Mouse (Mus musculus) embryonic facial prominence, embryonic 13.5 days (tissue): ENCODE measurements around the gene Maml3. TPM values are rescaled to one million over a fixed set of nuclear protein-coding genes. Genes with fewer than 3 reads are reported as not detected.

Experiments used
- ATAC-seq: fragments of 200-750 bp; cut with Nextera tagmentation; 2 replicates; pipeline ENCODE4 v1.8.0; 2017; ENCODE audit warnings: low read depth; ENCODE audit not compliant: insufficient number of reproducible peaks, insufficient read depth, low FRiP score, low TSS enrichment
- H3K27ac ChIP-seq: fragments of 300-500 bp; sonication (generic); 2 replicates; pipeline ENCODE4 v1.5.1; 2015; ENCODE audit warnings: moderate library complexity, mild to moderate bottlenecking, inconsistent platforms
- H3K27me3 ChIP-seq: fragments of 300-500 bp; sonication (generic); 2 replicates; pipeline ENCODE4 v1.6.1; 2015; ENCODE audit warnings: mild to moderate bottlenecking, inconsistent platforms
- H3K36me3 ChIP-seq: fragments of 300-500 bp; sonication (generic); 2 replicates; pipeline ENCODE4 v1.6.1; 2015; ENCODE audit warnings: mild to moderate bottlenecking, inconsistent platforms
- H3K4me1 ChIP-seq: fragments of 300-500 bp; sonication (generic); 2 replicates; pipeline ENCODE4 v1.6.1; 2015; ENCODE audit warnings: inconsistent platforms
- H3K4me2 ChIP-seq: fragments of 300-500 bp; sonication (generic); 2 replicates; pipeline ENCODE4 v1.6.1; 2015; ENCODE audit warnings: moderate library complexity, mild to moderate bottlenecking, inconsistent platforms
- H3K4me3 ChIP-seq: fragments of 300-500 bp; sonication (generic); 2 replicates; pipeline ENCODE4 v1.5.1; 2015; ENCODE audit warnings: mild to moderate bottlenecking, inconsistent platforms
- H3K9ac ChIP-seq: fragments of 300-500 bp; sonication (generic); 2 replicates; pipeline ENCODE4 v1.6.1; 2015; ENCODE audit warnings: mild to moderate bottlenecking, inconsistent platforms
- H3K9me3 ChIP-seq: fragments of 300-500 bp; sonication (generic); 2 replicates; pipeline ENCODE4 v1.6.1; 2016; ENCODE audit warnings: inconsistent platforms
- WGBS: fragments of 180-500 bp; shearing (Covaris S2); methylation state at CpG from one replicate; pipeline ENCODE4 v1.1.7; 2015; ENCODE audit warnings: mixed read lengths; 5-methylcytosine and 5-hydroxymethylcytosine counted together
- polyA plus RNA-seq: library from polyadenylated mRNA; unstranded; fragments of >200 nt; fragmentation: Nextera tagmentation; extraction: Ambion mirVana; gene quantifications from 2 replicates; pipeline ENCODE4 v1.2.1, GENCODE M21; 2015

The Maml3 gene
- polyA plus RNA-seq = 5.8 and 6.5 TPM in 2 replicates

DNA sequence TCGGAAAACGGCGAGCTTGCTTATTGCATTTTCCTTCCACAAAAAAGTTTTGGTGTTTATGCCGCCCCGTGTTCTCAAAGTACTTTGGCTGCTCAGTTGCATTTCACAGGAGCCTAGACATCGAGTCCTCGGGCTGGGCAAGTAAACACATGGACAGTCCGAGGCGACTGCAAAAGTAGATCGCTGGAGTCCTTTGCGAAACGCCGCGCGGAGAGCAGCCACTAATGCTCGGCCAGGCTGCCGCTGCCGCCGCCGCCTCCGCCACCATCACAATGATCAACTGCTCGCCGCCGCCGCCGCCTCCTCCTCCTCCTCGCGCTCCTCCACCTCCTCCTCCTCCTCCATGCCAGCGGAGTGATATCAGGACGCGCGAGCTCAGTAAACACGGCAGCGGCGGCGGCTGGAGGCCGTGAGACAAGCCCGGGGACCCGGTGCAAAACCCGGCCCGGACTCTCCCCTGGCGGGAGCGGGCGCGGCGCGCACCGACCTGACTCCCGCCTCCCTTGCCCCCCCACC is at the start of gene Maml3:
TSS of gene Maml3 (minus strand) at position 441 of the 516 bp plus-strand sequence.
- Histone ChIP-seq H3K9me3 (no peaks in the 10 kb centered on the region), H3K4me2 (peak within 1 kb of the TSS; percentile 91), H3K9ac (peak within 1 kb of the TSS; percentile 90), H3K36me3 (no peaks in the 10 kb centered on the region), H3K27ac (peak within 1 kb of the TSS; percentile 98), H3K4me3 (peak within 1 kb of the TSS; percentile 82), H3K4me1 (peaks cover 9% of the 10 kb centered on the region; the same call in 1 of the 2 replicates), H3K27me3 (no peaks in the 10 kb centered on the region)
- ATAC-seq = no peak
- WGBS = under 1% methylated on average over 44 of the region's 49 CpGs

DNA sequence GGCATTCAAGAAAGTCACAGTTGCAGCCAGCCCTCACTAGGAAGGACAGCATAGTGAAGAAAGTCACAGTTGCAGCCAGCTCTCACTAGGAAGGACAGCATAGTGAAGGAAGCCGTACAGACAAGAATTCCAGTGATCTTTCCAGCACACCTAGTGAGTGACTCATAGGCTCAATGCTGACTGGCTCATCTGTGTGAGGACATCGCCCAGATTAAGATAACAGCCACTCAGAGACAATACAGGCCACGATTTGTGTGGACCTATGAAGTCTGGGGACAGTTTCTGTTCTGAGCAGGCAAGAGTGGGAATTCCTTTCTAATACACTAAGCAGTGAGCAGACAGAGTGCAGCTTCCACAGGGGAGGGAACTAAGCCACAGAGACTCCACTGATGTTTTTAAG is 46.3 kb upstream of the Maml3 start:
- Histone ChIP-seq H3K27ac (no peak overlapping the region), H3K4me1 (no peaks in the 10 kb centered on the region), H3K9ac (no peak overlapping the region), H3K4me2 (no peak overlapping the region), H3K36me3 (no peaks in the 10 kb centered on the region), H3K27me3 (no peaks in the 10 kb centered on the region), H3K4me3 (no peak overlapping the region), H3K9me3 (0 out of 2 replicates have a peak, but pooled peaks cover 2% of the 10 kb centered on the region)
- WGBS = 60% methylated on average over 3 of the region's 3 CpGs
- no peak for ATAC-seq

DNA sequence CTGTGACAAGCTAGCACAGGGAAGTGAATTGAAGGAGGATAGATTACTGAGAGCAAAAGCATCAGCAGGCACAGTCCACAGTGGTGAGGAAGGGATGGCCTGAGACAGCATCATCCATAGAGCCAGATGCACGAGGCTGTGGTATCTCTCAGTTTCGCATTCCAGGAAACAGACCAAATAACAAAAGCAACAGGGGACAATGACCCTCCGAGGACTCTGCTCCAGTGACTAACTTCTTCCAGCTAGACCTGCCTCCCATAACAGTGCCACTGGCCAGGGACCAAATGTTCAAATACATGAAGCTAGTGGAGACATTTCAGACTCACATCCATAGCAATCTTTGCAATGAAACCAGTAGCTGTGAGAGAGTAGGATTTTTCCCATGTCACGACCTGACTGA is 43.4 kb upstream of the Maml3 start:
- Histone ChIP-seq H3K9ac (no peak overlapping the region), H3K4me3 (no peak overlapping the region), H3K27me3 (no peaks in the 10 kb centered on the region), H3K36me3 (no peaks in the 10 kb centered on the region), H3K4me1 (no peaks in the 10 kb centered on the region), H3K4me2 (no peak overlapping the region), H3K9me3 (no peaks in the 10 kb centered on the region), H3K27ac (no peak overlapping the region)
- ATAC-seq = no peak
- WGBS = 52% methylated on average over 4 of the region's 4 CpGs

DNA sequence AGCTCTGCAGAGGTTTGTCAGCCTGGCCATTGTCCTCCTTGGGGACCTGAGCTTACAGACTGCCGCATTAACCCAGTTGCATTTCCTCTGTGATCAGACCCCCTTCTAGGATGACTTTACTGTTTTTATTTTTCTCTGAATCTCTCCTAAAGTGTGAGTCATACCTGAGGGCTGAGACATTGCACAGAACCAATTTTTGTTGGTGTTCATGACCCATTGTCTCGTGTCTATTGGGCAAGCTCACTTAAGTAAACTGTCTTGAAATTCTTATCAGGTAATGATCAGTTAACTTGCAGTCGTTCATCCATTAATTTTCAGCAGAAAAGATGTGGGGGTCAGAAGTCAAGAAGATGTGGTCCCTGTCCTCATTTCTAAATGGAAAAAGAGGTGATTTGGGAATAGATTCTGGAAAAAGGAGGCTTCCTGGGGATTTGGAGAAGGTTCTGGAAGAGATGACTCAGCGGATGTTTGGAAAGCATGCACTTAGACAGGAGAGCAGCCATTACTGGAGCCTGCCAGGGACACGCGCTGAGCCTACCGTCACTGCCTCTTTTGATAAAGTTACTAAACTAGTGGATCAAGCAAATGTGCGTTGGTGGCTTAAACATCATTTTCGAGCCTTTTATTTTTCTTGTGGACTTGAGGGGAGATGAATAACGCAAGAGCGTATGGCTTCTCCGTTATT is 40.0 kb upstream of the Maml3 start:
- Histone ChIP-seq H3K4me3 (no peak overlapping the region), H3K4me1 (no peaks in the 10 kb centered on the region), H3K36me3 (no peaks in the 10 kb centered on the region), H3K27ac (no peak overlapping the region), H3K9me3 (no peaks in the 10 kb centered on the region), H3K9ac (no peak overlapping the region), H3K27me3 (no peaks in the 10 kb centered on the region), H3K4me2 (no peak overlapping the region)
- 87% methylated on average over 12 of the region's 12 CpGs for WGBS
- ATAC-seq = no peak

DNA sequence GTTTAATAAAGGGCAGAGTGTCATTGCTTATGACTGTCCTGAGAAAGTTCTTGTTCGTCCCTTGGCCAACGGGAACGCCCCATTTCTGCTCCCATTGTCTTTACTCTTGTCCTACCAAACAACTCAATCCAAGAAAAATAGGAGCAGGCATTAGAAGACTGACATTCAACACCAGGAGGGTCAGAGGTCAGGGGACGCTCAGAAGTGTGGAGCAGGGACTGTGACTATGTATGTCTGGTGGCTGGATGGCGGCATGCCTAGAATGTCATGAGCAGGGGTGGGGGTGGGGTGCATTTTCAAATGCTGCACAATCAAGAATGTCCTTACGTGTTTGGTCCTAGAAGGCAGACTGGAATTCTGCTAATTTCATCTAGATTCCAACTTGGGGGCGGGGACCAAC is 38.1 kb upstream of the Maml3 start:
- ATAC-seq = no peak
- Histone ChIP-seq H3K27me3 (no peaks in the 10 kb centered on the region), H3K4me1 (no peaks in the 10 kb centered on the region), H3K4me3 (no peak overlapping the region), H3K27ac (no peak overlapping the region), H3K9me3 (no peaks in the 10 kb centered on the region), H3K4me2 (no peak overlapping the region), H3K9ac (no peak overlapping the region), H3K36me3 (no peaks in the 10 kb centered on the region)
- WGBS = 69% methylated on average over 7 of the region's 7 CpGs

DNA sequence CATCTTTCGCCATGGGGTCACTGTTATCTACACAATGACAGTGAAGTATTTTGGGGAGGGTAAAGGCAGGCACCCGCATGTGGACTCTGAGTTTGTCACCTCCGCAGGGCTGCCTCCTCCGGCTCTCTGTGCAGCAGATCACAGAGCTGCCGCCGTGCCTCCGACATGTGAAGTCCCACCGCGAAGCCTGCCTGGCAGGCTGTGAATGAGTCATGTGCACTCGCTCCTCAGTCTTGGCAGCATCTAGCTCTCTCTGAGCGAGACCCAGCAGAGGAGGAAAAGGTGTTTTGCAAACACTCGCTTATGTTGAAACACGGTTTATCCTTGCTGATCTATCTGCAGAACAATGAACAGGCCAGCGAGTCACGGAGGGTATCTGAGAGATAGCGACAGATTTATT is 35.3 kb upstream of the Maml3 start:
- no peak overlapping the region for H3K4me3 ChIP-seq
- H3K4me2 ChIP-seq = no peak overlapping the region
- WGBS = 71% methylated on average over 16 of the region's 16 CpGs
- no peaks in the 10 kb centered on the region for H3K27me3 ChIP-seq
- no peak overlapping the region for H3K9ac ChIP-seq
- ATAC-seq = no peak
- no peak overlapping the region for H3K27ac ChIP-seq
- H3K36me3 ChIP-seq = no peaks in the 10 kb centered on the region
- no peaks in the 10 kb centered on the region for H3K4me1 ChIP-seq
- no peaks in the 10 kb centered on the region for H3K9me3 ChIP-seq

DNA sequence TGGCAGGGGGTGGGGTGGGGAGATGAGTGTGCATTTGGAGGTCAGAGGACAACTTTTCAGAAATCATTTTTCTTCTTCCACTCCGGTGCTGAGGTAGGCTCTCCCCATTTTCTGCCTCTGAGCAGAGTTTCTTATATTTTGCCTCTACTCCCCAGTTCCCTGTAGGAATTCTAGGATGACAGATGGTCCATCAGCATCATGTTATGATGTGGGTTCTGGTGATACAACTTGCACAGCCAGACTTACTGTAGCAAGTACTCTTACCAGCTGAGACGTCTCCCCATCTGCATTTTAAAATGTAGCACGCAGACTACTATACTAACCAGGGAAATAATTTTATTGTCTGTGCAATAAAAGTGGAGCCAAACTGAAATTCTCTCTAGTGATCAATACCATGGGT is 20.5 kb upstream of the Maml3 start:
- Histone ChIP-seq H3K9me3 (no peaks in the 10 kb centered on the region), H3K4me2 (no peak overlapping the region), H3K27me3 (no peaks in the 10 kb centered on the region), H3K4me1 (no peaks in the 10 kb centered on the region), H3K4me3 (no peak overlapping the region), H3K27ac (no peak overlapping the region), H3K36me3 (no peaks in the 10 kb centered on the region), H3K9ac (no peak overlapping the region)
- 84% methylated on average over 3 of the region's 3 CpGs for WGBS
- ATAC-seq = no peak

DNA sequence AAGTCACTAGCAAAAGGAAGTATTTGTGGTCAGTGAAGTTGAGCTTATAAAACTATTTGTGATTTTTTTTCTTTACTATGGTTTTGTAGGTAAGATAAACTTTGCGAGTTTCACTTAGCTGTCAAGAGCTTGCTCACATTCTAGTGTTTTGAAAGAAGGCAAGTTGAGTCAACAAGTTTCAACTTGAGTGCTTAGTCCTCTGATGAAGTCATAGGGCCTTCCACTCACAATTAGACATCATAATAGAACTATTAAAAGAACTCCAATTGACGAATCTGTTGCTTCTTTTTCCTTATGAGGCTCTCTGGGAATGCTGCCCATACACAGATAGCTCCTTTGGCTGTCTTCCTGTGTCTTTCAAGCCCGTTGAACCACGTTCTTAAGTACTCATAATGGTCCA is 16.0 kb upstream of the Maml3 start:
- H3K9ac ChIP-seq = no peak overlapping the region
- no peaks in the 10 kb centered on the region for H3K4me1 ChIP-seq
- H3K36me3 ChIP-seq = no peaks in the 10 kb centered on the region
- WGBS = 75% methylated on average over 4 of the region's 4 CpGs
- no peaks in the 10 kb centered on the region for H3K9me3 ChIP-seq
- H3K27me3 ChIP-seq = no peaks in the 10 kb centered on the region
- no peak overlapping the region for H3K4me2 ChIP-seq
- H3K27ac ChIP-seq = no peak overlapping the region
- ATAC-seq = no peak
- H3K4me3 ChIP-seq = no peak overlapping the region

DNA sequence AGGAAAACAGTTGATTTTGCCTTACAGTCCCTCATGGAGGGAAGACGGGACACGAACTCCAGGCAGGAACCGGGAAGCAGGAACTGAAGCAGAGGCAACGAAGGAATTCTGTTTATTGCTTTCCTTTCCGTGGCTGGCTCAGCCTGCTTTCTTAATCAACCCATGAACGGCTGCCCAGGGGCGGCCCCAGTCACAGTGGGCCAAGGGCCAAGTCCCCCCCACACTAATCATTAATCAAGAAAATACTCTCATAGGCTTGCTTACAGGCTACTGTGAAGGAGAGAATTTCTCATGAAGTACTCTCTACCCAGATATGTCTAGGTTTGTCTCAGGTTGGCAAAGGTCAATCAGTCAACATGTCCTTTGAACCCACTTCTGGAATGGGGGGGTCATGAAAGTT is 14.3 kb upstream of the Maml3 start:
- H3K36me3 ChIP-seq = no peaks in the 10 kb centered on the region
- H3K4me1 ChIP-seq = no peaks in the 10 kb centered on the region
- H3K9ac ChIP-seq = no peak overlapping the region
- H3K27ac ChIP-seq = no peak overlapping the region
- H3K27me3 ChIP-seq = no peaks in the 10 kb centered on the region
- WGBS = 85% methylated on average over 7 of the region's 7 CpGs
- H3K4me2 ChIP-seq = no peak overlapping the region
- no peak for ATAC-seq
- H3K4me3 ChIP-seq = no peak overlapping the region
- H3K9me3 ChIP-seq = no peaks in the 10 kb centered on the region

DNA sequence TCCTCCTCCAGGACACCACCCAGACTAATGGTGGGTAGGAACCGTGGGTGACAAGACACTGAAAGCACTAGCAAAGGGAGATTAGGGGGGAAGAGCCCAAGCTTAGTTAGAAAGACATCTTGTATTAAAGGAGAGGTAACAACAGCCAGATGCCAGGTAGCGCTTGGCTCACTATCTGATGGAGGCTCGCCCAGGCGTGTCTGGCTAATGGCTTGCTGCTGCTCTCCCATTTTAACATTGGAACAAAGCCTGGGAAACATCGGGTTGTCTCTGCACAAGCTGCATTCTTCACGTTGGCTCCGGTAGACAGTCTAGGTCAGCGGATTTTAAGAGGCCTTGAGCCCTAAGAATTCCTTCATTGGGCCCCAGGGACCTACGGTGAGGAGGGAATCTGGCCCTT is 10.5 kb upstream of the Maml3 start:
- H3K4me3 ChIP-seq = no peak overlapping the region
- H3K4me2 ChIP-seq = no peak overlapping the region
- no peak overlapping the region for H3K27ac ChIP-seq
- H3K4me1 ChIP-seq = 0 out of 2 replicates have a peak, but pooled peaks cover 6% of the 10 kb centered on the region
- H3K36me3 ChIP-seq = no peaks in the 10 kb centered on the region
- WGBS = 70% methylated on average over 9 of the region's 9 CpGs
- ATAC-seq = no peak
- no peak overlapping the region for H3K9ac ChIP-seq
- no peaks in the 10 kb centered on the region for H3K27me3 ChIP-seq
- no peaks in the 10 kb centered on the region for H3K9me3 ChIP-seq

DNA sequence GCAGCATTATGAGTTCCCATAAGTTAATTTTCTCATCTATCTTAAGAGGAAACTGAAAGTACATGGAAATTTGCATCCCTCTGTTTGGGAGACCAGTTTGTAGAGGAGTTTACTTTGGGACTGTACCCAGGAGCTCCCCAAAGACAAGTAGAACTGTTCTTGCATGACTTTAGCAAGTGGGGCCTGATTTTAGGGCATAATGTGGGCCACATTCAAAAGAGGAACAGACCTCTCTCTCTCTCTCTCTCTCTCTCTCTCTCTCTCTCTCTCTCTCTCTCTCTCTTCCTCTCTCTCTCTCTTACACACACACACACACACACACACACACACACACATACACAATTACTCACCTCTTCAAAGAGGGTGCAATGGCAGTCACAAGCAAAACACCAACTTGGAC is 3.2 kb upstream of the Maml3 start:
- Histone ChIP-seq H3K9ac (no peak overlapping the region), H3K4me1 (no peaks in the 10 kb centered on the region), H3K9me3 (no peaks in the 10 kb centered on the region), H3K27ac (no peak overlapping the region), H3K36me3 (no peaks in the 10 kb centered on the region), H3K4me3 (no peak overlapping the region), H3K27me3 (no peaks in the 10 kb centered on the region), H3K4me2 (no peak overlapping the region)
- ATAC-seq = no peak

DNA sequence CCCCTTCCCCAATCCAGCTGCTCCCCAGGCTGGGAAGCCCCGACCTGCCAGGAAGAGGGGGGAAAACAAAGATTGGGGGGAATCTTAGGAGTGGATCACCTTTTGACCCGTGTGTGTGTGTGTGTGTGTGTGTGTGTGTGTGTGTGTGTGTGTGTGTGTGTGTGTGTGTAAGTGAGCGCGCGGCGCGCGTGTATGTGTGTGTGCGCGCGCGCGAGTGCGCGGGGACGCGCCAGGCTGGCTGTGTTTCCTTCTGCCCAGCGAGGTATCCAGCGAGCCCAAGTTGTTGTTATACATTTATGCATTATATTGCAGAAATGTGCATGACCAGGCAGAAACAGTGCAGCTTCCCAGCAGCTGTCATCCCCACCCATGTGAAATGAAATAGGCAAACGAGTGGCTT is 280 bp upstream of the Maml3 start:
- no peaks in the 10 kb centered on the region for H3K27me3 ChIP-seq
- no peak for ATAC-seq
- H3K4me3 ChIP-seq = peak overlapping the region; percentile 82
- peak overlapping the region; percentile 91 for H3K4me2 ChIP-seq
- peaks cover 9% of the 10 kb centered on the region; the same call in 1 of the 2 replicates for H3K4me1 ChIP-seq
- no peaks in the 10 kb centered on the region for H3K9me3 ChIP-seq
- peak overlapping the region; percentile 98 for H3K27ac ChIP-seq
- H3K36me3 ChIP-seq = no peaks in the 10 kb centered on the region
- peak overlapping the region; percentile 90 for H3K9ac ChIP-seq
- under 1% methylated on average over 17 of the region's 20 CpGs for WGBS
